Mouse (Mus musculus) spleen, postnatal 14 days (tissue): Measurements from ENCODE around the gene Tor2a.

Experiments used
- DNase-seq, 2 experiments: peaks; one replicate each; pipeline ENCODE4 v3.0.0; 2021 to 2022; ENCODE audit warnings: low spot score in 2 of 2

The Tor2a gene

GRCm38 (mm10) chr2:32729547-32729946 is 27.5 kb upstream of the Tor2a start:
- DNase-seq: no peak

GRCm38 (mm10) chr2:32730854-32731253 is 26.2 kb upstream of the Tor2a start:
- DNase-seq: no peak

GRCm38 (mm10) chr2:32731911-32732310 is 25.1 kb upstream of the Tor2a start:
- no peak for DNase-seq

GRCm38 (mm10) chr2:32732695-32733094 is 24.3 kb upstream of the Tor2a start:
- DNase-seq: no peak

GRCm38 (mm10) chr2:32734480-32734879 is 22.6 kb upstream of the Tor2a start:
- DNase-seq: no peak

- no peak for DNase-seq
Observed at GRCm38 (mm10) chr2:32734933-32735332, 22.1 kb upstream of the Tor2a start.

GRCm38 (mm10) chr2:32736306-32736829 is 20.7 kb upstream of the Tor2a start:
- DNase-seq: no peak

GRCm38 (mm10) chr2:32737008-32737407 is 20.0 kb upstream of the Tor2a start:
- no peak for DNase-seq

GRCm38 (mm10) chr2:32739311-32739710 is 17.7 kb upstream of the Tor2a start:
- no peak for DNase-seq

- no peak for DNase-seq
Observed at GRCm38 (mm10) chr2:32740916-32741272, 16.1 kb upstream of the Tor2a start, which contains the start of gene 6330409D20Rik. Gene 6330409D20Rik, minus strand, starts transcription at chr2:32741016.

- DNase-seq: no peak
Observed at GRCm38 (mm10) chr2:32741273-32742172, 15.5 kb upstream of the Tor2a start.

- DNase-seq: no peak
Observed at GRCm38 (mm10) chr2:32742173-32742531, 14.9 kb upstream of the Tor2a start.

- no peak for DNase-seq
Observed at GRCm38 (mm10) chr2:32744272-32744982, 12.6 kb upstream of the Tor2a start.

- no peak for DNase-seq
Observed at GRCm38 (mm10) chr2:32749082-32749481, 8.0 kb upstream of the Tor2a start.

- no peak for DNase-seq
Observed at GRCm38 (mm10) chr2:32750199-32750598, 6.8 kb upstream of the Tor2a start.

- DNase-seq: no peak
Observed at GRCm38 (mm10) chr2:32750887-32751664, 6.0 kb upstream of the Tor2a start.

GRCm38 (mm10) chr2:32751665-32752033 is 5.4 kb upstream of the Tor2a start:
- DNase-seq: no peak

- DNase-seq: no peak
Observed at GRCm38 (mm10) chr2:32752181-32752580, 4.9 kb upstream of the Tor2a start.

GRCm38 (mm10) chr2:32756674-32757055 is 369 bp upstream of the Tor2a start:
- DNase-seq: no peak

GRCm38 (mm10) chr2:32758503-32758902 is 1.5 kb downstream of the Tor2a start:
- DNase-seq: no peak

- no peak for DNase-seq
Observed at GRCm38 (mm10) chr2:32759001-32759400, 2.0 kb downstream of the Tor2a start.

GRCm38 (mm10) chr2:32761361-32761760 is 4.3 kb downstream of the Tor2a start:
- no peak for DNase-seq
